Mouse (Mus musculus): ENCODE results near the gene Evx2.

Evx2 gene

DNA sequence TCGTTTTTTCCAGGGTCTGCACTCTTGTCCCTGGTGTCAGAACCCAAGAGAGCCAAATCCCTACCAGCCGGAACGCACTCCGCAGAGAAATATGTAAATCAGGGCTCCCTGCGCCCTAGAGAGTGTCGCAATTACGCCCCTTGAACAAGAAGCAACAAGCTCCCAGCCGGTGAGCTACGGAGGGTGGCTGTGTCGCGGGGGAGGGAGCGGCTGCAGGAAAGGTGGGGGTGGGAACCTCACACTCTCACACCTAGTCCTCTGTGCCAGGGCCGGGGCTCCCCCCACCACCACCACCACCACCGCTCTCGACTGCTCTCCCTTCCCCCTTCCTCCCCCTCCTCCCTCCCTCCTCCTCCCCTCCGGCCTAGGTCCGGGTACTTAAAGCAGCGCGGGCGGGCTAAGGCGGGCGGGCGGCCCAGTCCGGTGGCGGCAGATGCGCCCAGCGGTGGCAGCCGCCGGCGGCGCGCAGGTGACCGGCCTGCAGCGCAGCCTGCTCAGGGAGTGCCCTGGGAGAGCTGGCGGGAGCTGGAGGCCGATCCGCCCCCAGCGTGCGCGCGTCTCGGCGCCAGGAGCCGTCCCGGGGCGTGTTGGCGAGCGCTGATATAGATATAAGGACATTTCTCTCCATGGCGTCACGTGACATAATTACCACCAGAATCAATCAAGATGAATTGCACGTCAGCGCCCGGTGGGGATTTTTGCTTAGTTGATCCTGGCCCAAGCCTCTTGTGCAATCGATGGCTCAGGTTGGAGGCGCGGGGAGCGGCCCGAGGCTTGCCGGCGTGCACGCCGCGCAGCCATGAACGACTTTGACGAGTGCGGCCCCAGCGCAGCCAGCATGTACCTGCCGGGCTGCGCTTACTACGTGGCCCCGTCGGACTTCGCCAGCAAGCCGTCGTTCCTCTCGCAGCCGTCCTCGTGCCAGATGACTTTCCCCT, 22.5 kb upstream of the Evx2 start:
- no peak for DNase-seq (ENCODE audit: low spot score)

DNA sequence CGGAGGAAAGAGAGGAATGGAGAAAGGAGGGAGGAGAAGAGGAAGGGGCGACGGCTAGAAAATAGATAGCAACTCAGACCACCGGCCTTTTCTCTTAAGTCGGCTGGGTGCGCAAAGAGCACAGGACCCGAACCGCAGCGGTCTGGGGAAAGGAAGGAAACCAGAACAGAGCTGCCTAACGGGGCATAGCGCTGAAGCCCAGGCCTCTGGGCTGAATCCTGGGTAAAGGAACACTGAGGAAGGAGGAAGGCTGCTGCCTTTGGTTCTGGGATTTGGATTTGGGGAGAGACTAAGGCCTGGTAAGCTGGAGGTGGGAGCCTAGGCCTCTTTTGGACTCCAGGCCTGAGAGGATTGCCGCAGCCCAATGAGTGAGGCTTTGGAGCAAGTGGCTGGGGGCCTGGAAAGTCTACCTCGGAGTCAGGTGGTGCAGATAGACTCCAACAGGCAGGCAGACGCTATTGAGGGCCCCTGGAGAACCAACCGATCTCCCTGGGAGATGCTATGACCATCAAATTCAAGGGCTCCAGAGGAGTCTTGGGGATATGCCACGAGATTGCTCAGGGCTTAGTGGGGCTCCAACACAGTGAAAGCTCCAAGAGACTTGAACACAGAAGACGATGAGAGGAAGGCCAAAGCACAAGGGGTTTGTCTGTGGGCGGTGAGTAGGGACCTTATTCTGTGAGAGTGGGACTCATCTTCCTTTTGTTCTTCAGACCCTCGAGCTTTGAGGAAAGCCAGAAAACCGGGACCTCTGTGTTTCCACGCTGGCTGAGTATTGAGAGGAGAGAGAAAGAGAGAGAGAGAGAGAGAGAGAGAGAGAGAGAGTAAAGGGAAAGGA, 21.4 kb upstream of the Evx2 start:
- DNase-seq (ENCODE audit: low spot score), result no peak

DNA sequence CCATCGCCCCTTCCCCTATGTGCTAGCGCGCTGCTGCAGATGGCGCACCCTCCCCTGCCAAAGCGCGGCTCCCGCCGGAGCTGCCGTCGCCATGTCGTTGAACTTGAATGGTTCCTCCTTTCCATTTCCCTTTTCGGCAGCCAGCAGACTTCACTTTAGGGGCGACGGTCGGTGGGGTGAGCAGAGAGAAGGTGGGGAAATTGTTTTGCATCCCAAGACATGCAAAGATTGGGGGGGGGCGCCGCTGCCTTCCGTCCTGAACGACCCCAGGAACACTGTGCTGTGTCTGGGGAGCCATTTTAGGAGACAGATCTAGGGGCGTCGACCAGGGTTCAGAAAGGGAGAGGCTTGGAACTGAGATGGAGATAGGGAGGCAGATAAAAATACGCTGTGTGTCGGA, 20.6 kb upstream of the Evx2 start:
- no peak for DNase-seq (ENCODE audit: low spot score)

DNA sequence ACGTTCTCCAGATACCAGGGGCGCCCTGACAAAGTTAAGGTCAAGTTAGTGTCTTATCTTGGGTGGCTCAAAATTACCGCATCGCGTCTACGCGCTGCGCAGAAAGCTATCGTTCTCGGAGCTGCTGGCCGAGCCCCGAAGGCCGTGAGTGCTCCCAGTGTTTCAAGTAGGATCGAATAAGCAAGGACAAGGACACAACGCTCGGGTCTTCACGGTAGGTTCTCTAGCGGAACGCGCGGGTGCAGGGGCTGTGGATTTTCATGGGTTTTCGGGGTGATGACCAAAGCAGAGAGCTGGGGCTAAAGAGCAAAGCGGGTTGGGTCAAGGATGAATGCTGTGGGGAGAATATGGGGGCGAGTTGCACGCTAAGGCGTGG, 20.2 kb upstream of the Evx2 start:
- DNase-seq (ENCODE audit: low spot score), result no peak

DNA sequence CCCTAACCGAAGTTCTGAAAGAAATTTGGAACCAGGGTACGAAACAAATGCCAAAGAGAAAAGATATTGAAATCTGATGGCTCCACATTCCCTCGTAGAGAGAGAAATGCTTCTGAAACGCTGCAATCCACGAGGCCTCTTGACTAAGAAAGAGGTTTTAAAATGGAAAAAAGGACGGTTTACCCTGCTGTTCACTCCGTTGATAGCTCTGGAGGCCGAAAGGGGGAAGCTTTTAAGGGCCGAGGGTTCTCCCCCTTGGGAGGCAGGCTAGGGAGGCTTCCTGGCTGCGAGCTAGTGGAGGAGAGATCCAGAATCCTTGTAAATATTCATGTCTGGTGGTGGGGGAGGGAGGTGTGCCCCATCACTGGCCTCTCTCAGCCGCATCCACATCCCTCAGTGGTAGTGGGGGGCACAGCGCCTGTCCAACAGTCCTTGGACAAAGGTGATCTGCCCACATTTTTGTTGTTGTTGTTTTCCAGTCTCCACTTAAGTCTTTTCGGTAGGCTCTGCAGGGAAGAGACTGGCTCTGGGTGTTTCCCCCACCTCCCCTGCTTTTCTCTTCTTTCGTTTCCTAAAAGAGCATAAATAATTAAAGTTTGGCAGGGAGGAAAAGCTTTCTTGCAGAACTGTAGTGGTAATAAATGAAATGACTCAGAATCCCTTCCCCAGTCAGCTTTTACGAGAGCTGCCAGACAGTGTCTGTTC, 19.7 kb upstream of the Evx2 start, which contains the start of gene Hoxd11:
Gene Hoxd11 (plus strand): TSS at position 667 of the 705 bp plus-strand sequence.
- DNase-seq (ENCODE audit: low spot score), result no peak

DNA sequence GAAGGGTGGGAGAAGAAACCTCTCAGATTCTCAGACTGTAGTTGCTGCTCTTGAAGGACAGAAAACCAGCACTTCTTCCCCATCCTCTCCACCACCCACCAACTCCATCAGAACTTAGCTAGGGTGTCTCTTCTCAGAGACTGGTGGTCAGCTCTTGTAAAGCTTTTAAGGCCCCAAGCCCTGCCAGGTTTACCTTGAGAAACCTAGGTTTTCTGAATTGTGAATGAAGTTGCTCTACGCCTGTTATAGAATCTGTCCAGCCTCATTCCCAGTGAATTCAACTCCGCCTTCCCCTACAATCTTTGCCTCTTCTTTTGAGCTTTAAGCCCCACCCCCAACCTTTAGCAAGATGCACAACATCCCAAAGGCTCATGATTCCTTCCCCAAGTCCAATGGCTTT, 17.7 kb upstream of the Evx2 start:
- DNase-seq (ENCODE audit: low spot score), result no peak

DNA sequence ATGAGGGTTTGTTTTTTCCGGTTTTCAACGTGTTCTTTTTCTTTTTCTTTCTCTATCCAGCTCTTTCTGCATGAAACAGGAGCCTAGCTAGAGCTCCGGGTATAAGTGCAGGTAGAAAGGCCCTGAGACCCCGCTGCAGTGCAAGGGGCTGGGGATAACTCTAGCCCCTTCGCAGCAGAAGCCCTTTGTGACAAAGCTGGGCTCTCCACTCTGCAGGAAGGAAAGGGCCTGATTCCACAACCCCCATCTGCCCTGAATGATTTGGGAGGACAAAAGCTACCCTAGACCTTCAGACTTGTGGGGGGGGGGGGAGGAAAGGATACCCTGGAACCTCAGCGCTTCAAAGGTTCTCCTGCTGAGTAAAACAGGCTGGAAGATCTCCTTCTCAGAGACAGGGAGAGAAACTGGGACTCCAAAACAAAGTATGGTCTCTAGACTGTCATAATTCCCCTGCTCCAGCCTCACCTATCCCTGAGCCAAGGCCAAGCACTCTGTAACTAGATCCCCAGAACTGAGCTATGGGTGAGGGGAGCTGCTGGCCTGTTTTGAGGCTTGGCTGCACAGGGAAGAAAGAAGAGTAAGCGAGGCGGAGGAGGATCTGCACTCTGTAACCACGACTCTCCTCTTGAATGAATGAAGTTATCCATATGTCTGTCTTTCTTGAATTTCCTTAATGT, 17.2 kb upstream of the Evx2 start:
- DNase-seq (ENCODE audit: low spot score), result no peak

DNA sequence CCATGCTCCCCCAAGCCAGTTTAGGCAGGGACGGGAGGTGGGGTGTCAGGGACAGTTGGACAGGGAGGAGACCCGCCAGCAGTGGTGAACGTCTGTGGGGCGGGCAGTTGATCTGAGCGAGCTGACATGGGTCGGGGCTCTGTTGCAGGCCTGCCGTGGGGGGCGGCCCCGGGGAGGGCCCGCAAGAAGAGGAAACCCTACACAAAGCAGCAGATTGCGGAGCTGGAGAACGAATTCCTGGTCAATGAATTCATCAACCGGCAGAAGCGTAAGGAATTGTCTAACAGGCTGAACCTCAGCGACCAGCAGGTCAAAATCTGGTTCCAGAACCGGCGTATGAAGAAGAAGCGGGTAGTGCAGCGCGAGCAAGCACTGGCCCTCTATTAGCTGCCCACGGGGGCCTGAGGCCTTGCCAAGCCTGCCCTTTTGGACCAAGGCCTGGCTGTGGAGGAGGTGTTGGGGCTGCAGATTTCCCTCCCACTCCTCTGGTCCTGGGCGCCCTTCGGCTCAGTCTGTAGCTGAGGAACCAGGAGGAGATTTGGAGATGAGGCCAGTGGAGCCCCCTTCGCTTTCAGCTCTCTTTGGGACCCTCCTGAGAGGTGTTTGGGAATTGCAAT, 16.4 kb upstream of the Evx2 start:
- no peak for DNase-seq (ENCODE audit: low spot score)

DNA sequence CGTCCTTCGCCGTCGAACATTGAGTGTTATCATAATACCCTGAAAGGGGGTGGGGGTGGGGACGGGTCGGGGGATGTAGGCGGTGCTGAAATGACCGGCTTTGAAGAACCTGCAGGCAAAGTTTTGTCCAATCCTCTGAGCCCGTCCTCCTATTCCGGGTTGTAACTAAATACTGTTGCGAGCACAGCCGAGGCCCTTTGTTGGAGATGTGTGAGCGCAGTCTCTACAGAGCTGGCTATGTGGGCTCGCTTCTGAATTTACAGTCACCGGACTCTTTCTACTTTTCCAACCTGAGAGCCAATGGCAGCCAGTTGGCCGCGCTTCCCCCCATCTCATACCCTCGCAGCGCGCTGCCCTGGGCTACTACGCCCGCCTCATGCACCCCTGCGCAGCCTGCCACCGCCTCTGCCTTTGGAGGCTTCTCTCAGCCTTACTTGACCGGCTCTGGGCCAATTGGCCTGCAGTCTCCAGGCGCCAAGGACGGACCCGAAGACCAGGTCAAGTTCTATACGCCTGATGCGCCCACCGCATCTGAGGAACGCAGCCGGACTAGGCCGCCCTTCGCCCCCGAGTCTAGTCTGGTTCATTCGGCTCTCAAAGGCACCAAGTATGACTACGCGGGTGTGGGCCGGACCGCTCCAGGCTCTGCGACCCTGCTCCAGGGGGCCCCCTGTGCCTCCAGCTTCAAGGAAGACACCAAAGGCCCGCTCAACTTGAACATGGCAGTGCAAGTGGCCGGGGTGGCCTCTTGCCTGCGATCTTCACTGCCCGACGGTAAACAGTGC, 15.7 kb upstream of the Evx2 start, which contains the start of gene Hoxd12:
Gene Hoxd12 (plus strand): TSS at position 133 of the 785 bp plus-strand sequence.
- DNase-seq (ENCODE audit: low spot score), result no peak

DNA sequence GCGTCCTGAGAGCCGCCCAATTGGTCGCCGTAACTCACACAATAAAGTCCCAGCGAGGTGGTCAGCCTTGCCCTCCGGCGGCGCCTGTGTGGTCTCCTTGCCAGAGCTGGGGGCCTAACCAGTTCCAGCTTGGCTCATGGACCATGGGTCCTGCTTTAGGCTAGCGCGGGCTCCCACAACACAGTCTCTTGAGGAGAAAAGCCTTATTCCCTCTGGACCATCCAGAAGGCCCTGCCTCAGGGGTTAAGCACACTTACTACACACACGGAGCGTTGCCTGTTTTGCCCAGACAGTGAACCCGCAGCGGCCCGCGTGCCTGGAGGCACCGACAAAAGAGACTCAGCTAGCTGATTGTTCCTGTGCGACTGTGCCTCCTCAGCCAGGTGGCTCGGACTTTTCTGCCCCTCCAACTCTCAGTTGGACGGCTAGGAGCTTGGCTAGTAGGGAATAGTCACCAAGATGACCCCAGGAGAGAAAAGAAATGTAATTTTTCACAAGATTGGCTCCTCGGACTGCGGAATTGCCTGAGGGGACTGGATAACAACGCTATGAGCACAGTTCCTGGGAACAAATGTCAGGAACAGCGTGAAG, 14.6 kb upstream of the Evx2 start:
- DNase-seq (ENCODE audit: low spot score), result no peak

DNA sequence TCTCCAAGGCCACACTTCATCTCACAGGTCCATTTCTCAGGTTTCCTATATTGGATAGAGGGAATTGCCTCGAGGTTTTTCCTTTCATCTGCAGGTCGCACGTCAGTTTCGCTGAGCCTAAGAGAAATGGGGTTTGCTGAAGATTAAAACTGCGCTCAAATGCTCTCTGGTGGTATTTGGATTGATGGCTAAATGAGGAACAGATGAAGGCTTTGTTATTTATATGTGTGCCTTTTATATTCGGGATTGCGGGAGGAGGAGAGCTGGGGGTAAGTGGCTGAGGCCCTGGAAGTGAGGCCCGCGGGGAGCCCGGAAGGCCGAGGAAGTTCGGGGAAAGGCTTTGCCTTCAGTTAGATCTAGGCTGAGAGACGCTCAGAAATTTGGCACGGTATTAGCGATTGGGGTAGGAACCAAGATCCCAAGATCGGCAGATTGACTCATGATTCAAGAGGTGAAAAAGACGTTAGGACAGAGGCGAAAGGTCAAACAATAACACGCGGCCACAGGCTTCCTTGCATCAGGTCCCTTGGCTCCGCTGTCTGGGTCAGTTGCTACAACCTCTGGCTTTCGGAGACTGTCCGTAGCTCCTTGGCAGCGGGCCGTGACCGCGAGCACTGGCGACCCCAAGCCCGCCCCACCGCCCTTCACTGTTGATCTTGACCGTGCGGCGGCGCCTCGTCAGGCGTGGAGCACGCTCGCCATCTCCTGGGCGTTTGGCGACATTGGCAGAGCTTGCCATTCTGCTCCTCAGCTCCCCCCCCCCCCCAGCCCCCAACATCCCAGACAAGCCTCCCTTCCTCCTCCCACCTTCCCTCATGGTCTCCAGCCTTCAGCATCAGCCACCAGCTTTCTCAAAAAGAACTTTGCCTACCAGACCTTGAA, 13.4 kb upstream of the Evx2 start:
- DNase-seq (ENCODE audit: low spot score), result no peak

DNA sequence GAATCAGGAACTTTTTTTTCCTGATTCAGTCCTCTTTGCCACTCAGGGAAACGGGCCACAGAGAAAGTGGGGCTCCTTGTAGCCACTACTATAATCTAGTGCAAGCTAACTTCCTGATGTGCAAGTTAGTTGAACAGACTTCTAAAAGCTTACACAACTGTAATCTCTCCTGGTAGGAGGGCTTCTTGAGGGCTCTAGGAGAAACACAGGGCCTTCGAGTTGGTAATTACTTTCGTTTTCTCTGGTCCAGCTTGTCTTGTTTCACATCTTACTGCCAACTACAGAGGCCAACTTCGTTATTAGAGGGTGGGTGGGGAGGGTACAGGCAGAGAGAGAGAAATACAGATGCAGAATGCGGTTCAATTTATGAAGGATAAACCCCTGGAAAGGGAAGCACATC, 12.5 kb upstream of the Evx2 start:
- DNase-seq (ENCODE audit: low spot score), result no peak

DNA sequence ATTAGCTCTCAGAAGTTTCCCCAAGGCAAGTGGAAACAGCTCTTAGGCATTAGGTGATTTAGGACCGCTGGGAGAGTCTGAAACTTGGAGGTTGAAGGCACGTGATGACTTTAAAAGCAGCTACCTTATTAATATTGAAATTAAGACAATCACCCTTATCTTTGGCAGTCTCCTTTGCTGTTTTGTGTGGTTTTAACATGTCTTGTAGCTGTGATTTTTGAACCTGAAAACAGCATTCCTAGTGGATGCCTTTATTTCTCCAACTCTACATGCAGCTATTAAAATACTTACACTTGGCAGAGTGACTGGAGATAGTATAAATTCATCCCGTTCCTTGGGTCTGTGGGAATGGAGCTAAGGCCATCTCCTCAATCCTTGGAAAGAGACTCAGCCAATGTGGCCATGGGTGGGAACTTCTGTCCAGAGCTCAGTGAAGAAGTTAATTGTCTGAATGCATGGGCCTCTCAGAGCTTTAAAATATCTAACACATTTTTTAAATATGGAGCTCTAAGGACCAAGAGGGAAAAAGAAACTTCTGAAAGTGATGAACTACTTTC, 11.4 kb upstream of the Evx2 start:
- no peak for DNase-seq (ENCODE audit: low spot score)

DNA sequence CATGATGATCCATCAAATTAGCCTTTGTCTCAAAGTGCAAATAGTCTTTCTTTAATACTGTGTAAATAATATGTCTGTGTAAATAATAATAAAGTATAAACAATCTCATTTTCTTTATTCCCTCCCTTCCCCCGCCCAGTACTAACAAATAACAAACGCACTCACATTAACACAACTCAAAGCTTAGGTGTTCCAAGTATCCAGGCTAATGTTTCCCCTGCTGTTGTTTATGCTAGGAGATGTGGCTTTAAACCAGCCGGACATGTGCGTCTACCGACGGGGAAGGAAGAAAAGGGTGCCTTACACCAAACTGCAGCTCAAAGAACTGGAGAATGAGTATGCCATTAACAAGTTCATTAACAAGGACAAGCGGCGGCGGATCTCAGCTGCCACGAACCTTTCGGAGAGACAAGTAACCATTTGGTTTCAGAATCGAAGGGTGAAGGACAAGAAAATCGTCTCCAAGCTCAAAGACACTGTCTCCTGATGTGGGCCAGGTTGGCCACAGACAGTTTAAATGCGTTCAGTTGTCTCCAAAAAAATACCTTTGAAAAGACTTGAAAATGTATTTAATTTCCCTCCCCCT, 10.4 kb upstream of the Evx2 start:
- DNase-seq (ENCODE audit: low spot score), result no peak

DNA sequence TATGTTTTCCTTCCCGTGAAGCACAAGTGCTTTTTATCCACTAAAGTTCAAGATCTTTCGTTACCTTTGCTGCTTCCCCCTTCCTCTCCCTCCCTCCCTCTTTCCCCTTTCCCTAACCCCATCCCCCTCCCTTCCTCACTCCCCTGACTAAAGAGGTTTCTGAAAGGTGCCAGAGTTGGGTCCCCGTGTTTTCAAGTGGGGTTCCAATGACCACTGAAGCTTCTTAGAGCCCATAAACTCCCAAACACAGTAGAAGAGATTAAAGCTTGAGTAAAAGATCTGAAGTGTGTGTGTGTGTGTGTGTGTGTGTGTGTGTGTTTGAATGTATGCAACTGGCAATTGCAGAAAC, 9.8 kb upstream of the Evx2 start:
- no peak for DNase-seq (ENCODE audit: low spot score)

DNA sequence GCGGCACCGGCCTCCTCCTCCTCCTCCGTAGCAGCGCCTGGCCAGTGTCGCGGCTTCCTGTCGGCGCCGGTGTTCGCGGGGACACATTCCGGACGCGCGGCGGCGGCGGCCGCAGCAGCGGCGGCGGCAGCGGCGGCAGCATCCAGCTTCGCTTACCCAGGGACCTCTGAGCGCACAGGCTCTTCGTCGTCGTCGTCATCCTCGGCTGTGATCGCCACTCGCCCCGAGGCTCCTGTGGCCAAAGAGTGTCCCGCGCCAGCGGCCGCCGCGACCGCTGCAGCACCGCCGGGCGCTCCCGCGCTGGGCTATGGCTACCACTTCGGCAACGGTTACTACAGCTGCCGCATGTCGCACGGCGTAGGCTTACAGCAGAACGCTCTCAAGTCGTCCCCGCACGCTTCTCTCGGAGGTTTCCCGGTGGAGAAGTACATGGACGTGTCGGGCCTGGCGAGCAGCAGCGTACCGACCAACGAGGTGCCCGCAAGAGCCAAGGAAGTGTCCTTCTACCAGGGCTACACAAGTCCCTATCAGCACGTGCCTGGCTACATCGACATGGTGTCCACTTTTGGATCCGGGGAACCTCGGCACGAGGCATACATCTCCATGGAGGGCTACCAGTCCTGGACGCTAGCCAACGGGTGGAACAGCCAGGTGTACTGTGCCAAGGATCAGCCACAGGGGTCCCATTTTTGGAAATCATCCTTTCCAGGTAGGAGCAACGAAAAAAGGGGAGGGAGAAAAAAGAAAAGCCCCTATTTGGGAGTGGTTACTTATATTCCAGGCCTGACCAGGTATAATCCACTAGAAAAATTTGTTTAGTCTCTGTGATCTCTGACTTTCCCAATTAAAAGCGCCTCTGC, 9.2 kb upstream of the Evx2 start:
- DNase-seq (ENCODE audit: low spot score), result no peak

DNA sequence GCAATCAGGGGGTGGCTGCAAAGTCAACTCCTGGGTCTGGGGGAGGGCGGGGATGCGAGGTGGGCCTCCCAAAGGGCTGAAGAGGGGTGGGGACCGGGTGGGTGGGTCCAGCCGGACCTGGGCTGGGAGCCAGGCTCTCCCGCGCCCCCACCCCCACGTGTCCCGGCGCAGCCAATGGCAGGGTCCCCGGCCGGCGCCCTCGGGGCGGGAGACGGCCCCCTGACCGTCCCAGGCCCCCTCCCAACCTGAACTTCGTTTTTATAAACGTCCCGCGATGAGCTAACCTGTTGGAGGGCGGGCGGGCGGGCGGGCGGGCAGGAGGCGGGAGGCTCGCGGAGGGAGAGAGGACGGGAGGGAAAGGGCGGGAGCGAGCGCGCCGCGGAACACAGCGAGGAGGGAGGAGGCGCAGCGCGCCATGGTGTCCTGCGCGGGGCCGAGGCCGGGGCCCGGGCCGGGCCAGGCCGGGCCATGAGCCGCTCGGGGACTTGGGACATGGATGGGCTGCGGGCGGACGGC, 8.5 kb upstream of the Evx2 start, which contains the start of gene Hoxd13:
Gene Hoxd13 (plus strand): TSS at position 469 of the 516 bp plus-strand sequence.
- no peak for DNase-seq (ENCODE audit: low spot score)

All from ovary, postnatal 14 days (tissue).